Mouse (Mus musculus) intestine, embryonic 14.5 days (tissue): ENCODE measurements around the gene Hspa8. TPM values are rescaled to one million over a fixed set of nuclear protein-coding genes. Genes with fewer than 3 reads are reported as not detected.

Source experiments
- ATAC-seq: fragments of 200-750 bp; cut with Nextera tagmentation; replicated peaks from 2 replicates; pipeline ENCODE4 v1.8.0; 2017; ENCODE audit warnings: low read depth, moderate number of reproducible peaks, moderate TSS enrichment, moderate library complexity; ENCODE audit not compliant: low FRiP score, low TSS enrichment
- DNase-seq: peaks from one replicate; pipeline ENCODE4 v3.0.0-alpha.2; 2018; ENCODE audit warnings: low spot score
- H3K27ac ChIP-seq: fragments of 300-500 bp; sonication (generic); 2 replicates; pipeline ENCODE4 v1.5.1; 2014; ENCODE audit warnings: low read depth, mild to moderate bottlenecking, control low read depth
- H3K27me3 ChIP-seq: fragments of 300-500 bp; sonication (generic); replicated peaks from 2 replicates; pipeline ENCODE4 v1.6.1; 2014; ENCODE audit warnings: low read length, control low read depth; ENCODE audit not compliant: control insufficient read depth, insufficient read depth
- H3K36me3 ChIP-seq: fragments of 300-500 bp; sonication (generic); 2 replicates; pipeline ENCODE4 v1.6.1; 2014; ENCODE audit warnings: low read length, control low read depth; ENCODE audit not compliant: control insufficient read depth, insufficient read depth
- H3K4me1 ChIP-seq: fragments of 300-500 bp; sonication (generic); replicated peaks from 2 replicates; pipeline ENCODE4 v1.6.1; 2014; ENCODE audit warnings: low read length, control low read depth, mixed read lengths; ENCODE audit not compliant: control insufficient read depth, insufficient read depth
- H3K4me2 ChIP-seq: fragments of 300-500 bp; sonication (generic); 2 replicates; pipeline ENCODE4 v1.6.1; 2014; ENCODE audit warnings: low read length
- H3K4me3 ChIP-seq: fragments of 300-500 bp; sonication (generic); 2 replicates; pipeline ENCODE4 v1.5.1; 2014; ENCODE audit warnings: low read depth, low read length, control low read depth, mixed read lengths
- H3K9ac ChIP-seq: fragments of 300-500 bp; sonication (generic); 2 replicates; pipeline ENCODE4 v1.6.1; 2014; ENCODE audit warnings: mild to moderate bottlenecking, low read length
- H3K9me3 ChIP-seq: fragments of 300-500 bp; sonication (generic); 2 replicates; pipeline ENCODE4 v1.6.1; 2016; ENCODE audit warnings: low read length, control low read depth; ENCODE audit not compliant: control insufficient read depth
- WGBS: fragments of 180-500 bp; shearing (Covaris S2); extraction: QIAGEN DNeasy Blood & Tissue Kit; methylation state at CpG from one replicate; pipeline ENCODE4 v1.1.7; 2014; 5-methylcytosine and 5-hydroxymethylcytosine counted together
- polyA plus RNA-seq: library from polyadenylated mRNA; unstranded; fragments of >200 nt; fragmentation: Nextera tagmentation; extraction: Ambion mirVana; gene quantifications from 2 replicates; pipeline ENCODE4 v1.2.1, GENCODE M21; 2014

Hspa8 gene
- polyA plus RNA-seq, 1 experiment from 2014 or later: 2,647 TPM

DNA sequence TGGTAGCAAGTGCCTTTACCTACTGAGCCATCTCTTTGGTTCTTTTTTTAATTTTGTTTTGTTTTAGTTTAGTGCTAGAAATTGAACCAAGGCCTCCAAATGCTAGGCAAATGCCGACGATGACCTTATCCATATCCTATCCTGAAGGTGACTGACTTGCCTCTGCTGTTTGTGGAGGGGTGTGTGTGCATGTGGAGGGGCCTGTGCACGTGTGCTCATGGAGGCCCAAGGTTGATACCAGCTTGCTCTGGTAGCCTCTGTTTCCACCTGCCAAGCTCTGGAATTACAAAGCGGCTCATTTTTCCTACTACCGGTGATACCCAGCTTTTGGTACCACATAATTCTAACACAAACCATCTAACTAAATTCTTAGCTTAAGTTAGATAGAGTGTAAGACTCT lies 7.2 kb upstream of the Hspa8 start:
- no peak for ATAC-seq
- no peak overlapping the region for H3K4me2 ChIP-seq
- no peak for DNase-seq
- H3K36me3 ChIP-seq: no peaks in the 10 kb centered on the region
- no peaks in the 10 kb centered on the region for H3K27me3 ChIP-seq
- no peak overlapping the region for H3K27ac ChIP-seq
- peaks cover 6% of the 10 kb centered on the region for H3K4me1 ChIP-seq
- no peaks in the 10 kb centered on the region for H3K9me3 ChIP-seq
- 93% methylated on average over 5 of the region's 5 CpGs for WGBS
- H3K4me3 ChIP-seq: no peak overlapping the region
- H3K9ac ChIP-seq: no peak overlapping the region

DNA sequence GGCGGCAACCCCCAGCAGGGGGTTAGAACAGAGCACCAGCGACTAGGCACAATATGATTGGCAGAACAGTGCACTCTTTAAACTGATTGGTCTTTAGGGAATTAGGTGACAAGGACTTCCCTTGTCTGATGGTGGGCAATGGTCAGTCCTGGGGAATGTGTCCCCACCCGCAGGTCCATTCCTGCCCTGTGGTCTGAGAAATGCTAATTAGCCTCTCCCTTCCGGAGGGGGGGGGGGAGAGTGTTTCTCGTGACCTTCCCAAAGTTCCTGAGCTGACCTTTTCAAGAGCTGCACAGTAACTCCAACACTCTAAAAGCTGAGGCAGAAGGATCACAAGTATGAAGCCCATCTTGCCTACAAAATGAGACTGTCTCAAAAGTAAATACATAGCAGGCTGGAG lies 6.5 kb upstream of the Hspa8 start:
- DNase-seq (no peak), ATAC-seq (no peak)
- WGBS: 48% methylated on average over 5 of the region's 5 CpGs
- no peaks in the 10 kb centered on the region for H3K36me3 ChIP-seq
- H3K9ac ChIP-seq: no peak overlapping the region
- H3K27ac ChIP-seq: no peak overlapping the region
- no peak overlapping the region for H3K4me2 ChIP-seq
- H3K27me3 ChIP-seq: no peaks in the 10 kb centered on the region
- H3K4me1 ChIP-seq: peaks cover 12% of the 10 kb centered on the region
- no peaks in the 10 kb centered on the region for H3K9me3 ChIP-seq
- H3K4me3 ChIP-seq: no peak overlapping the region

GRCm38 (mm10) chr9:40794926-40795325 lies 5.9 kb upstream of the Hspa8 start:
- Histone ChIP-seq H3K36me3 (no peaks in the 10 kb centered on the region), H3K27ac (no peak overlapping the region), H3K27me3 (no peaks in the 10 kb centered on the region), H3K9me3 (no peaks in the 10 kb centered on the region), H3K4me1 (peaks cover 16% of the 10 kb centered on the region), H3K4me2 (no peak overlapping the region), H3K9ac (no peak overlapping the region), H3K4me3 (no peak overlapping the region)
- WGBS: 49% methylated on average over 5 of the region's 5 CpGs
- ATAC-seq: no peak
- no peak for DNase-seq

- no peak overlapping the region for H3K4me2 ChIP-seq
- H3K27me3 ChIP-seq: no peaks in the 10 kb centered on the region
- peaks cover 16% of the 10 kb centered on the region for H3K4me1 ChIP-seq
- DNase-seq (no peak), ATAC-seq (no peak)
- no peak overlapping the region for H3K4me3 ChIP-seq
- no peak overlapping the region for H3K27ac ChIP-seq
- 76% methylated on average over 2 of the region's 2 CpGs for WGBS
- no peak overlapping the region for H3K9ac ChIP-seq
- no peaks in the 10 kb centered on the region for H3K9me3 ChIP-seq
- H3K36me3 ChIP-seq: no peaks in the 10 kb centered on the region
Measured at GRCm38 (mm10) chr9:40795562-40795961, 5.2 kb upstream of the Hspa8 start.

DNA sequence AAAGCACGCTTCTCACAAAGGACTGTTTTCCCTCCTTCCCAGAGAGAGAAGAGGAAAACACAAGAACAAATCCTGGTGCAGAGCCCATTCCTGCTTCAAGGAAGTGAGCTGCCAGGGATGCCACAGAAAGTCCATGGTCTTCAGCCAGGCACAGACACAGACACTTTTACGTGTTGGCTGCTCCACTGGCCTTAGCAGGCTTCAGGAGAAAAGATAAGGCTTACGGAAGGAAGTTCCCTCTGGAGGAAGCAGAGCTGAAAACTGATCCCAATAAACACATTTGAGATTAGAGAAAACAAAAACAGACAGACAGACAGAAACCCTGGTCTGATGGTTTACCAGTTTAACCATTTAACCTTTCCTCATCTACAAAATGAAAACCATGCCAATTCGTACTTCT lies 4.7 kb upstream of the Hspa8 start:
- Histone ChIP-seq H3K27me3 (no peaks in the 10 kb centered on the region), H3K9ac (no peak overlapping the region), H3K4me2 (no peak overlapping the region), H3K4me1 (peaks cover 16% of the 10 kb centered on the region), H3K9me3 (no peaks in the 10 kb centered on the region), H3K4me3 (no peak overlapping the region), H3K27ac (no peak overlapping the region), H3K36me3 (no peaks in the 10 kb centered on the region)
- no peak for DNase-seq
- ATAC-seq: no peak
- 55% methylated on average over 4 of the region's 4 CpGs for WGBS

DNA sequence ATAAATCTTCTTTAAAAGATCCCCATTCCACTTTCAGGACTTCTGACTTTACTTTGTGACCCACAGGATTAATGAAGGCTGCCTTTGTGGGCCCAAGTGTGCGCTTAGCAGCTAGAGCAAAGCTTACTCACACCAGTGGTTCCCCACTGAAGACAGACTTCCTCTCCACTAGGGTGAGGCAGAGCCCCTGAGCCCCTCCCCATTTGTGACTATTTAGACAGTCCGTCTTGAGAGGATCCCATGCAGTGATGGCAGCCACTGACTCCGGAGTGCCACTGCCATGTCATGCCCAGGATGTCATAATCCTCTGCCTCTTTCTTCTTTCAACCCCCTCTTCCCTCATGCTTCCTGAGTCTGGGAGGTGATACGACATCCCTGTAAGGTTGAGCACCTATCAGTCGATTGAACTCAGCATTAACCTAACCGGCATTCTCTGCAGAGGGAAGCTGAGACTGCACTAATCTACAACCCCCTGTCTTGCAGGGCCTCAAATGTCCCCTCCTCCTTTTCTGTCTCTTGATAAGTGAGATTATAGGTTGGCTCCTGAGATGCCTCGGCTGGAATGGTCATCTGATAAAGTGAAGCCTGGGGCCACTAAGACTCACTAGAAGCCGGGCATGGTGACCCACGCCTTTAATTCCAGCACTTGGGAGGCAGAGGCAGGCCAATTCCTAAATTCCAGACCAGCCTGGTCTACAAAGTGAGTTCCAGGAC lies 2.4 kb upstream of the Hspa8 start:
- no peaks in the 10 kb centered on the region for H3K9me3 ChIP-seq
- no peak overlapping the region for H3K9ac ChIP-seq
- H3K27ac ChIP-seq: peak overlapping the region; percentile 22; the same call in 1 of the 2 replicates
- no peak overlapping the region for H3K4me3 ChIP-seq
- ATAC-seq (no peak), DNase-seq (no peak)
- peaks cover 11% of the 10 kb centered on the region for H3K36me3 ChIP-seq
- 71% methylated on average over 9 of the region's 9 CpGs for WGBS
- H3K4me1 ChIP-seq: peaks cover 17% of the 10 kb centered on the region
- H3K27me3 ChIP-seq: no peaks in the 10 kb centered on the region
- no peak overlapping the region for H3K4me2 ChIP-seq

DNA sequence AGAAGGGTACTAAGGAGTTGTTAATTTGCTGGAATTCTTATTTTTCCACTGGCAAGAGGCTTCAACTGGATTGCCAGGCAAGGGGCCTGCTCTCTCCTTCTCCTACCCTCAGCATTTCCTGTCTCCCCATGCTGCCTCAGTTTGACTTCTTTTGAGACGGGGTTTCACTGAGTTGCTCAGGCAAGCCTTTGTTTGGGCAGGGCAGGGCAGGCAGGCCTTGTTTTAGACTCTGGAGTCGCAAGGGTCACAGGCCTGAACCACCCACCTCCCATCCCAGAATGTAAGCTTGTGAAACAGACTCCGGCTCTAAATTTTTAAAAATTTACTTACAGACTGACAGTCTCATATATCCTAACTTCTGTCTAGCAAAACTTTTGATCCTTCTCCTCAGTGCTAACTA lies 1.7 kb upstream of the Hspa8 start:
- H3K9ac ChIP-seq: peak overlapping the region; percentile 87; the same call in 1 of the 2 replicates
- peaks cover 18% of the 10 kb centered on the region for H3K36me3 ChIP-seq
- H3K27me3 ChIP-seq: no peaks in the 10 kb centered on the region
- no peak overlapping the region for H3K4me3 ChIP-seq
- H3K4me2 ChIP-seq: peak overlapping the region; percentile 81
- H3K27ac ChIP-seq: peak overlapping the region; percentile 99
- H3K4me1 ChIP-seq: peaks cover 22% of the 10 kb centered on the region
- ATAC-seq (no peak), DNase-seq (no peak)
- H3K9me3 ChIP-seq: no peaks in the 10 kb centered on the region
- WGBS: 24% methylated on average over 3 of the region's 3 CpGs

DNA sequence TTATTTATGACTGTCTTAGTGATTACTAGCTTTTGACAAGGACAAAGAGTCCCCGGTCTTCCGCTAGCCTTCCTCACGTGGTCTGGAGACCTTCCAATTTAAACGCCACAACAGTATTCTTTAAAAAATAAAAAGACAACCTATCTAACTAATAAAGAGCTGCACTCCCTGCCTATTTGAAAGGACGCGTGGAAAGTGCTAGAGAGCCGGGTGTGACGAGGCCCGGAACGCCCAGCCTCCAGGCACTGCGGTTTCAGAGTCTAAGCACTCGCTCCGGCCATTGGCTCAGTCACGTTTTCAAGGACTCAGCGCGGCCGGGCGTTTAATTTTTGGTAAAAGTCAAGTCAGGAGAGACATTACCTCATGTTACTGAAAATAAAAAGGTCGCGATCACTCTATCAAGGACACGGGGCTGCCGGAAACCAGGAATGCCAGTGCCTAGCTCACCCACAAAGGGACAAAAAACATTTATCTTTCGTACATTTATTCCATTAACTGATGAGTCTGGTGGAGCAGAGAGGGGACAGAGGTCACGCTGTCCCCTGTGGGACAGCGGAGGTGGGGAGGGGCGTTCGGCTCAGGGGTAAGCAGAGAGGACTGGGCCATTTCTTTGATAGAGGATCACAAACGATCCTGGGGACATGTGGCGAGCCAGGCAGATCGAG lies 815 bp upstream of the Hspa8 start:
- Histone ChIP-seq H3K9ac (peak overlapping the region; percentile 87), H3K9me3 (no peaks in the 10 kb centered on the region), H3K36me3 (peaks cover 27% of the 10 kb centered on the region), H3K4me3 (peak overlapping the region; percentile 71), H3K4me2 (peak overlapping the region; percentile 81), H3K4me1 (peaks cover 22% of the 10 kb centered on the region), H3K27me3 (no peaks in the 10 kb centered on the region), H3K27ac (peak overlapping the region; percentile 99)
- ATAC-seq (peak; percentile 25), DNase-seq (peak; percentile 92)
- under 1% methylated on average over 30 of the region's 30 CpGs for WGBS
